Mouse (Mus musculus): ENCODE data around the gene Hdac11. TPM values are rescaled to one million over a fixed set of nuclear protein-coding genes. Genes with fewer than 3 reads are reported as not detected.

Gene Hdac11
- polyA plus RNA-seq, 1 experiment: 39.3 TPM

- Histone ChIP-seq H3K79me2 (ENCODE audit: control insufficient read depth, insufficient read depth) (no peaks in the 10 kb centered on the region), H3ac (ENCODE audit: control insufficient read depth, insufficient read length) (no peak overlapping the region), H3K4me2 (ENCODE audit: low read depth) (peak overlapping the region; percentile 73), H3K4me3 (no peak overlapping the region), H3K36me3 (ENCODE audit: control insufficient read depth, insufficient read depth) (no peaks in the 10 kb centered on the region), H3K27me3 (ENCODE audit: control insufficient read depth, insufficient read depth, insufficient read length) (no peaks in the 10 kb centered on the region)
- TF ChIP-seq REST (IDR thresholded peaks at IDR 0.05; ENCODE audit: insufficient read depth, insufficient read length): no peak
- TF ChIP-seq MAX (IDR thresholded peaks at IDR 0.05; ENCODE audit: low read depth): peak; percentile 55
- TF ChIP-seq TCF3 (IDR thresholded peaks at IDR 0.05; ENCODE audit: insufficient read length, low read depth): no peak
- TF ChIP-seq POLR2AphosphoS2 (IDR thresholded peaks at IDR 0.05; ENCODE audit: insufficient read length, low read depth): peak; percentile 33
- TF ChIP-seq E2F4 (IDR thresholded peaks at IDR 0.05; ENCODE audit: insufficient read depth): no peak
- TF ChIP-seq USF1 (IDR thresholded peaks at IDR 0.05; ENCODE audit: low read depth): peak; percentile 26
- TF ChIP-seq MYOG (IDR thresholded peaks at IDR 0.05; ENCODE audit: control insufficient read depth in 1 of 3, insufficient read depth in 1 of 3, insufficient read length in 2 of 3, low read depth in 2 of 3): peak in 1 of 3 experiments; percentile 76
- TF ChIP-seq SRF (IDR thresholded peaks at IDR 0.05; ENCODE audit: control insufficient read depth, insufficient read length, low read depth): no peak
- no peak for TF ChIP-seq TCF12 (IDR thresholded peaks at IDR 0.05; ENCODE audit: insufficient read depth, poor library complexity, severe bottlenecking)
- TF ChIP-seq POLR2A (IDR thresholded peaks at IDR 0.05; ENCODE audit: insufficient read length, low read depth): peak; percentile 63
- TF ChIP-seq MYOD1 (IDR thresholded peaks at IDR 0.05; ENCODE audit: control insufficient read depth in 1 of 3, insufficient read length in 2 of 3, low read depth in 2 of 3): peak in 2 of 3 experiments; percentile 9 to 78
- no peak for TF ChIP-seq CEBPB (IDR thresholded peaks at IDR 0.05; ENCODE audit: insufficient read depth, poor library complexity, severe bottlenecking)
Observed at GRCm38 (mm10) chr6:91201881-91202341, 45.4 kb downstream of the Hdac11 start.

GRCm38 (mm10) chr6:91202571-91202970 lies 46.1 kb downstream of the Hdac11 start:
- no peak overlapping the region for H3ac ChIP-seq (ENCODE audit: control insufficient read depth, insufficient read length)
- H3K79me2 ChIP-seq (ENCODE audit: control insufficient read depth, insufficient read depth): no peaks in the 10 kb centered on the region
- TF ChIP-seq MYOD1 (IDR thresholded peaks at IDR 0.05; ENCODE audit: control insufficient read depth in 1 of 3, insufficient read length in 2 of 3, low read depth in 2 of 3) (peak in 1 of 3 experiments; percentile 43), MYOG (IDR thresholded peaks at IDR 0.05; ENCODE audit: control insufficient read depth in 1 of 3, insufficient read depth in 1 of 3, insufficient read length in 2 of 3, low read depth in 2 of 3) (peak in 1 of 3 experiments; percentile 15), POLR2A (IDR thresholded peaks at IDR 0.05; ENCODE audit: insufficient read length, low read depth) (no peak)
- no peaks in the 10 kb centered on the region for H3K36me3 ChIP-seq (ENCODE audit: control insufficient read depth, insufficient read depth)
- no peak overlapping the region for H3K4me3 ChIP-seq
- H3K27me3 ChIP-seq (ENCODE audit: control insufficient read depth, insufficient read depth, insufficient read length): no peaks in the 10 kb centered on the region
- H3K4me2 ChIP-seq (ENCODE audit: low read depth): peak overlapping the region; percentile 73

GRCm38 (mm10) chr6:91205346-91205745 lies 48.9 kb downstream of the Hdac11 start:
- no peak overlapping the region for H3ac ChIP-seq (ENCODE audit: control insufficient read depth, insufficient read length)
- TF ChIP-seq POLR2A (IDR thresholded peaks at IDR 0.05; ENCODE audit: insufficient read length, low read depth) (no peak), SRF (IDR thresholded peaks at IDR 0.05; ENCODE audit: control insufficient read depth, insufficient read length, low read depth) (no peak), TCF3 (IDR thresholded peaks at IDR 0.05; ENCODE audit: insufficient read length, low read depth) (no peak), USF1 (IDR thresholded peaks at IDR 0.05; ENCODE audit: low read depth) (peak; percentile 10), POLR2AphosphoS2 (IDR thresholded peaks at IDR 0.05; ENCODE audit: insufficient read length, low read depth) (no peak)
- no peak overlapping the region for H3K4me3 ChIP-seq
- no peaks in the 10 kb centered on the region for H3K79me2 ChIP-seq (ENCODE audit: control insufficient read depth, insufficient read depth)
- peak overlapping the region; percentile 58 for H3K4me2 ChIP-seq (ENCODE audit: low read depth)
- H3K36me3 ChIP-seq (ENCODE audit: control insufficient read depth, insufficient read depth): no peaks in the 10 kb centered on the region
- no peaks in the 10 kb centered on the region for H3K27me3 ChIP-seq (ENCODE audit: control insufficient read depth, insufficient read depth, insufficient read length)

GRCm38 (mm10) chr6:91205791-91206190 lies 49.3 kb downstream of the Hdac11 start:
- H3K79me2 ChIP-seq (ENCODE audit: control insufficient read depth, insufficient read depth): no peaks in the 10 kb centered on the region
- H3K4me2 ChIP-seq (ENCODE audit: low read depth): peak overlapping the region; percentile 58
- TF ChIP-seq REST (IDR thresholded peaks at IDR 0.05; ENCODE audit: insufficient read depth, insufficient read length) (no peak), USF1 (IDR thresholded peaks at IDR 0.05; ENCODE audit: low read depth) (peak; percentile 91), POLR2A (IDR thresholded peaks at IDR 0.05; ENCODE audit: insufficient read length, low read depth) (no peak)
- H3K4me3 ChIP-seq: no peak overlapping the region
- no peaks in the 10 kb centered on the region for H3K36me3 ChIP-seq (ENCODE audit: control insufficient read depth, insufficient read depth)
- no peaks in the 10 kb centered on the region for H3K27me3 ChIP-seq (ENCODE audit: control insufficient read depth, insufficient read depth, insufficient read length)
- H3ac ChIP-seq (ENCODE audit: control insufficient read depth, insufficient read length): no peak overlapping the region

- H3K4me2 ChIP-seq (ENCODE audit: low read depth): peak overlapping the region; percentile 61
- no peak overlapping the region for H3ac ChIP-seq (ENCODE audit: control insufficient read depth, insufficient read length)
- H3K79me2 ChIP-seq (ENCODE audit: control insufficient read depth, insufficient read depth): no peaks in the 10 kb centered on the region
- H3K36me3 ChIP-seq (ENCODE audit: control insufficient read depth, insufficient read depth): no peaks in the 10 kb centered on the region
- TF ChIP-seq CEBPB (IDR thresholded peaks at IDR 0.05; ENCODE audit: insufficient read depth, poor library complexity, severe bottlenecking): peak; percentile 80
- TF ChIP-seq POLR2A (IDR thresholded peaks at IDR 0.05; ENCODE audit: insufficient read length, low read depth): no peak
- no peak for TF ChIP-seq E2F4 (IDR thresholded peaks at IDR 0.05; ENCODE audit: insufficient read depth)
- no peak for TF ChIP-seq SRF (IDR thresholded peaks at IDR 0.05; ENCODE audit: control insufficient read depth, insufficient read length, low read depth)
- TF ChIP-seq TCF3 (IDR thresholded peaks at IDR 0.05; ENCODE audit: insufficient read length, low read depth): no peak
- no peak for TF ChIP-seq MYOG (IDR thresholded peaks at IDR 0.05; ENCODE audit: control insufficient read depth in 1 of 3, insufficient read depth in 1 of 3, insufficient read length in 2 of 3, low read depth in 2 of 3)
- no peaks in the 10 kb centered on the region for H3K27me3 ChIP-seq (ENCODE audit: control insufficient read depth, insufficient read depth, insufficient read length)
- no peak overlapping the region for H3K4me3 ChIP-seq
Observed at GRCm38 (mm10) chr6:91207491-91207890, 51.0 kb downstream of the Hdac11 start.
